Mouse (Mus musculus) thymus, postnatal 10 days (tissue): ENCODE data around the gene Fam20c.

ENCODE experiments used
- DNase-seq, 2 experiments: peaks; one replicate each; pipeline ENCODE4 v3.0.0; 2021; ENCODE audit warnings: low spot score in 2 of 2

Fam20c gene

DNA sequence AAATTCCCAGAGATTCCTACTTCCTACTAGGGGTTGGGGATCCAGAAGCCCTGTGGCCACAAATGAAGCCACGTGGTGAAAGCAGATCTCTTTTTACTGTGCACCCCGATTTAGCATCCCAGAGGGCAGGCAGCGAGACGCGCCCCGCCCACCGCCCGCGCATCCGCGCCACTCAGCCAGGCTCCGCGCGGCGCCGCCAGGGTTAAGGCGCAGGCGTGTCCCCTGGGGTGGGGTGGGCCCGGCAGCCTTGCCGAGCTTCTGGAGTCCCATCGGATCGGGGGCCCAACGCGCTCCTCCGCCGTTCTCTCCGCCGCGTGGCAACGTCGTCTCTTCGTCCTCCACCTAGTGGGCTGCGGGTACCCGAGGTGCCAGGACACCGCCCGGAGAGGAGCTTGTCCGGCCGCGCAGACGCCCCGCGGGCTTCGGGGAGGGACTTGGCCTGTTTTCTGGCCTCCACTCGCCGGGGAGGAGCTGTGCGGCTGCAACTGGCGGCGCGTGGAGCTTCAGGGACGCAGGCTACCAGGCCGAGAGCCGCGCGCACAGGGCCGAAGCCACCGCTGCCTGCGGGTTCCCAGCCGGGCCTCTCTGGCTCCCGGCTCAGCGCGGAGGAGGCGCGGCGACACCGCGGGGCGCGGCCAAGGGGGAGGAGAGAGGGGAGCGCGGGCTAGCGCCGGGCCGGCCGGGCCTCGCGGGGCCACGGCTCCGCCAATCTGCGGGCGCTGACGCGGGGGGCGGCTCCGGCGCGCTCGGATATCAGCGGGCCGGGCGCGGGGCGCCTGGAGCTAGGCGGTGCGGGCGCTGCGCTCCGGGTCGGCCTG lies at the start of gene Fam20c:
Gene Fam20c (plus strand): TSS at position 212 of the 818 bp plus-strand sequence.
- DNase-seq = no peak

DNA sequence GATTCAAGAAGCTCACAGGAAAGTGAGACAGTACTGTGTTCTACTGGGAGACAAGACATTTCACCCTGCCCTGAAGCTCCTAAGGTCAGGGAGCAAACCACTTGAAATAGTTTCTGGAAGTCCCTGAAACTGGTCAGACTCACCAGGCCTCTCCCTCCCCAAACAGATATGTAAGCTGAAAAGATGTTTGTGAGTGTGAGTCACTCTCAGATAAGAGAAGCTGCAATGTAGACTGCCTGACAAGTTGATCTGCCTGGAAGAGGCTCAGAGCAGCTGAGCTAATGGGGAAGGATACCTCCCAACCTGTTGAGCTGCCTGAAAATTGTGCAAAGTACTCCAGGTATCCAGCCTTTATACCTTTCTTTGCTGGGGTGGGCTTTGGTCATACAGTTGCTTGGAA lies 46.9 kb upstream of the Fam20c start:
- no peak for DNase-seq

DNA sequence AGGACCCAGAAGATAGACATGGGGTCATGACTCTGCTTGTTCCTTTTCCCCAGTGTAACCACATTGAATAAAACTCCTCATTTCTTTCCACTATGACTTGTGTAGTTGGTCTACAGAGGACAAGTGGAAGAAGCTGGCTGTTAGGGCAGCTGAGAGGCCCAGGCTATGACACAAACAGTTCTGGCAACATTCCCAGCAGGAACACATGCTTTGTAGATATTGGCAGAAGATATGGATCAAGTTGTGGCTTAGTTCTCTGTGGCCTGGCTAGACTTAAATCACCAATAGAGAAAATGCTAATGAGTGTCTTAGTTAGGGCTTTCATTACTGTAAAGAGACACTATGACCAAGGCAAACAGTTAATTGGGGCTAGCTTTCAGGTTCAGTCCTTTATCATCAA lies 45.7 kb upstream of the Fam20c start:
- no peak for DNase-seq

DNA sequence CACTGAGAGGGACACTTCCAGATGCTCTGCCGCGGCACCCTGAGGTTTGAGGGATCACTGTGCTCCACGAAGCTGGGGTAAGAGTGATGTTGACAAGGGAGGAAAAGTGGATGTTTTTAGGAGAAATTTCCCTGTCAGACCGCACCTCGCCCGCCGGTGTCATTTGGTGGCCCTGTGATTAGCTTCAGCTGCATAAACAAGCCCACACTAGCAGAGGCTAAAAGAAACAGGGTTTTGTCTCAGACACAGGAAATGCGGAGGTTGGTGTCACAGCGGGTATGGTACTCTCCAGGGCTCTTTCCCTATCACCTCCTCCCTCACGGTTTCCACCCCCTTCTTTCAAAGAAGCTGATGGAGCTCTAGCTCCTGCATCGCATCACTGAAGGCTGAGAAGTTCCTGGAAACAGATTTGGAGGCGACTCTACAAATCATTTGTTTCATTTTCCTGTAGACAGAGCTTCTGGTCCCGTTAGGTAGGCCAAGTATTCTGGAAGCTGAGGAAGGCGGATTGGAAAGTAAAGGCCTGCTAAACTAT lies 38.7 kb upstream of the Fam20c start:
- no peak for DNase-seq

DNA sequence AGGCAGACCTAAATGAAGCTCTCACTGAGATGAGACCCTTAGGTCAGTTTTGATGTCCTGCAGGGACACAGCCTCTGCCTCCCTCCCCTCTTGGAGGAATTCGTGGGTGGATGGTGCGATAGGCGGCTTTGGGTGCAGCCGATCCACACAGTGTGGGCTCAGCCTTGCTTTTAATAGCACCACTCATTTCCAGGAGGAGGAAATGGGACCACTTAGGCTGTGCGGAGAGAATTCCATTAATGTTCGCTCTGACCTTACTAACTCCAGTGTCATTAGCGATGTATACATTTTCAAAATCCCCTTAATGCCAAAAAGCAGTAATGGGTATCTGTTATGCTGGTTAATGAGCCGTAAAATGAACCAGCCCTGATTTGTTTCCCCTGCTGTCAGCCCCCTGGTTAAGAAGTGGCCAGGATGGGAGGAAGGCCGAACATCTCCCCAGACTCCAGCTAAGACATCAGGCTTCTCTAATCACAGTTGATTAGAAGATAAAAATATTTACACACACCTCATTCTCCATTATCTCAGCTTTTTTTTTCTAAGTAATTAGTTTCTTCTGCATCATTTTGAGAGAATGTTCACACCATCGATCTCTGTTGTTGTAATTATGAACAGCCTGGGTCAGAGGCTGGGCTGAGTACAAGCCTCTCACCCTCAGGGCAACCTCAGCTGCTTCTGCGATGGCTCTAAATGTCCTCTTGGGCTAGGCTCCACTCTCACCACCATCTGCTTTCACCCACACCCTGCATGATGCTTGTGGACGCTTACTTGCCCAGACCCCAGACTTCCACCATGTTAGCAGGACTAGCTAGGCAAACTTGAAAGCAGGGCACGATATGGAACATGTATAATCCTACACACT lies 33.8 kb upstream of the Fam20c start:
- no peak for DNase-seq

DNA sequence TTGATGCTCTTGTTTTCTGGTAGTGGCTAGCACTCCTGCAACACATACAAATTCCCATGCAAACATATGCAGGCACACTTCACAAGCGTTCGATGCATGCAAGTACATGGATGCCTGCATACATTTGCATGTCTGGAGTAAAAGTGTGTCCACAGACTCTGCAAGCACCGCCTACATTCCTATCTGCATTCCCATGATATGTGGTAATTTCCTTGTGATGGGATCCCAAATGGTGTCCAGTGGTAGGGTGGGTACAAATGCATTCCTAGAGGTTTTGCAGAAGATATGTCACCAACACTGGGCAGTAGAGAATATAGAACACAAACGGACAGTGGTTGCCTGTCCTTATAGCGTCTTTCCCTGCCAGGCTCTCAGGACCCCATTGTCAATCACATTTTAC lies 29.9 kb upstream of the Fam20c start:
- no peak for DNase-seq

DNA sequence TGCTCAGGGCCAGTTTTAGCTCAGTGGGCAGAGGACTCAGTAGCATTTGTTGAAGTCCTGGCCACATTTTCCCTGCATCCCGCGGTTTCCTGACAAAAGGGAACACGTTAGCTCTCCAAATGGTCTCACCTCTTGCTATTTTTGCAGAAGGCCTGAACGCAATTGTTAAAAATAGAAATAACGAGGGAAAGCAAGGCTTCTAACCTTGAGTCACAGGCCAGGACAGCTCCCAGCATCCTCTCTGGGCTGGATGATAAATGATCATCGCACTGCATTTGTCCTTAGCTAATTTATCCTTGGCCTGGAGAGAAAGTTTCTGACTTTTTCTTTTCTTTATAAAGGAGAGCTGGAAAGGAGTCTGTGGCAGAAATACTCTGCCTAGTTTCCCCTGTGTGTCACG lies 29.2 kb upstream of the Fam20c start:
- DNase-seq = no peak

DNA sequence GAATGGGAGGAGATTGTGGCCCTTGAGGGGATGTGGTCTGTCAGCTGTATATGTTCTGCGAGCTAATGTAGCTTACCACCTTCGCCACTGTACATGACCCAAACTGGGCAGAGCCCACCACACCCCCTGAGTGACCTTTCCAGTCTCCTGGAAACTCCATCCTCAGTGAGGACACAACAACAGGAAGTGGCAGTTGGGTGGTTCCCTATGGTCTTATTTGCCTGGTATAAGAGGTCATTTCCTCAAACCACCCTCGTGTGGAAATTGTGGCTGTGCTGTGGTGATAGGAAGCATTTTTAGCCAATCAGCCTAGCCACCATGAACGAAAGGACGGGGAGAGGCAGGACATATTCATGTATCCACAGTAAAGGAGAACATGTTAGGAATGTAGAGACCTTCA lies 23.5 kb upstream of the Fam20c start:
- DNase-seq = no peak

DNA sequence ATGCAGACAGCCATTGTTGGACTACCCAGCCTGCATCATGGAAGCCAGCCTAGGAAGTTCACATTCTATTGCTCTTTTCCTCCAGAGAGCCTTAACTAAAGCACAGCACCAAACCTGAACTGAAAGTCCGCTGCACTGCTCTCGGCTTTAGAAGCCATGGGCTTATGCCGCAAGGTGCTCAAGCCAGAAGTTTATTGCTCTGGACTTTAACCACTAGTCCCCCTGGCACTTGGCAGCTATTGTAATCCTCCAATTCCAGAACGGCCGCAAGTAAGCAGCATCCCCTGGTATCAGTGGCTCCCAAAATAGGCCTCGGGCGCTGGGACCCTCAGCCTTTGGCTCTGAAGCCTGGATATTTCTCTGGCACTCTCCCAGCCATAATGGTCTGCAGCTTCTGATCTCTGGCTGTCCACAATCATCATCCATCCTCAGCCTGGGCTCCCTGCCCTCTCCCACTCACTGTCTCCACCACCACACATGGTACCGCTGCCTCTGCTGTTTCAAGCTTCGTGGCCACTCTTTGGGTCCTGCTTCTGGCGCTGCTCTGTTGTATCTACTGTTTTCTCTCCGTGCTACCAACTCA lies 20.9 kb upstream of the Fam20c start:
- no peak for DNase-seq

DNA sequence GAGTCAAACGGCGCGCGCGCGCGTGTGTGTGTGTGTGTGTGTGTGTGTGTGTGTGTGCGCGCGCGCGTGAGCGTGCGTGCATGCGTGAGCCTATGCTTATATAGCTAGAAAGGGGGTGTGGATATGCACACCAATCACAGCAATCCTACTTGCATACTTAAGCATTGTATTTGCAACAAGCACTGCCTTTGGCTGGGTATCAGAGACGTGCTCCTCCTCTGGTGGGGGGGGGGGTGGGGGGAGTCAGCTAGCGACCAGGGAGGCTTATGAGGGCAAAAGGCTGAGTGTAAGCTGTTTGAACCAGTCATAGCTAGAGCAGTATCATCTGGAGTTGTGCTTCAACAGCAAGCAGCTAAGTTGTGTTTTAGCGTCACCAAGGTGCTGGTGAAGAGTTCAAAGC lies 20.3 kb upstream of the Fam20c start:
- DNase-seq = no peak

DNA sequence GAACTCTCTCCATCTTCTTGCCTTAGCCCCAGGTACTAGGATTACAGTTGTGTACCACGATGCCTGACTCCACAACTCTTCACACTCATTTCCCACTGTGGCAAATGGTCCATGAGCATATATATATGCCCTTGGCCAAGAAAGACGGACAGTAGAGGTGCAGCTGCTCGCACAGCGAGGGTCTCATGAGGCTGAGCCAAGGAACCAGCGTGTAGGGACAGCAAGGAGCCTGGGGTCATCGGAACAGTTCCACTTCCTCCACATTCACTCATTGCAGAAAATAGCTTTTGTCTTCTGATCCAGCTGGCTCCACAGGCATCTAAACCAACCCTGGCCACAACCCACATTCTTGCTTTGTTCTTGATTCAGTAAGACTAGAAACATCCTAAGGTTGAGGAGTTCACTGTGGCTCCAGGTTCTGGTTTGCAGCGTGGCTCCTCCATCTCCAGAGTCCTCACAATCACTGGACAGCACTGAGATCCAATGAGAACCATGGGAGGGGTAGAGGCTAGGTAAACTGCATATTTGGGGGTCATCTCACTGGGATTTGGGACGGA lies 19.0 kb upstream of the Fam20c start:
- DNase-seq = no peak

DNA sequence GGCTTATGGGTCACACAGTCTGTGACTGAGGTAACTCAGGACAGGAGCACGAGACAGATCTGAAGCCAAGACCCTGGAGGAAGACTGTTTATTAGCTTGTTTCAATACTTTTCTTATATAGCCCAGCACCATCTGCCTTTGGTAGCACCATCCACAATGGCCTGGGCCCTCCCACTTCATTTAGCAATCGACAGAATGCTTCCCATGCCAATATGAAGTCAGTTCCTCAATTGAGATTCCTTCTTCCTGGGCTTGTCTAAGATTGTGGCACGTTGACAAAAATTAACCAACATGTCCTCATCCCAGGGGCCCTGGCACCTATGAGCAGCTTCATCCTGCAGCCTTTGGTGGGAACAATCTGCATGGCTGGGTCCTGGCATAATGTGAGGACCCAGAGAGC lies 14.2 kb upstream of the Fam20c start:
- no peak for DNase-seq

DNA sequence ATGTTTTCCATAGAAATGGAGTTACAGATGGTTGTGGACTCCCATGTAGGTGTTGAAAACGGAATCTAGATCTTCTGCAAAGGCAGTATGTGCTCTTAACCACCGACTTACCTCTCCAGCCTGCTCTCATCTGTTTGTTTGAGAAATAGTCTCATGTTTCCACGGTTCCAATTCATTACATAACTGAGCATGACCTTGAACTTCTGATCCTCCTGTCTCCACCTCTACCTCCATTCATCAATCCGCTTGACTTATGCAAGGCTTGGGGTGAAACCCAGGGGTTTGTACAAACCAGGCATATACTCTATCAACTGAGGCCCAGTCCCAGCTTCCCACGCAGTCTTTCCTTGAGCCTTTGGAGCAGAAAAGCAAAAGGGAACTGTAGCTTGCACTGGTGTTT lies 12.8 kb upstream of the Fam20c start:
- DNase-seq = no peak

DNA sequence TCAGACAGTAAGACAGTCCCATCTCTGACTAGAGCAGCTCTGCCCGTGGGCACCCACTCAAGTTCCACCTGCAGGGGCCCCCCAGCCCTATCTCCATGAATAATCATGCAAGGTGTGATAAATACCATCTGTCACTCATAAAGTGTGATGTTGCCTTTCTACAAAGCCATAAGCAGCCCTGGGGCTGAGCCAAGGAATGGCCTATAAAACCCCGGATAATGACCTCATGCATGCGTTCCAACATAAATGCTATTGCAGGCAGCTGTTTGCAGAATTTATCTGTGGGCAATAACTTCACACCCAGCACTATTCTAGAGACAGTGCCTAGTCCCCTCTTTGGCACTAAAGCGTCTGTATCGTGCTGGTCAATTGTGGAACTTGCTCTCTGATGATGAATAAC lies 12.0 kb upstream of the Fam20c start:
- no peak for DNase-seq

DNA sequence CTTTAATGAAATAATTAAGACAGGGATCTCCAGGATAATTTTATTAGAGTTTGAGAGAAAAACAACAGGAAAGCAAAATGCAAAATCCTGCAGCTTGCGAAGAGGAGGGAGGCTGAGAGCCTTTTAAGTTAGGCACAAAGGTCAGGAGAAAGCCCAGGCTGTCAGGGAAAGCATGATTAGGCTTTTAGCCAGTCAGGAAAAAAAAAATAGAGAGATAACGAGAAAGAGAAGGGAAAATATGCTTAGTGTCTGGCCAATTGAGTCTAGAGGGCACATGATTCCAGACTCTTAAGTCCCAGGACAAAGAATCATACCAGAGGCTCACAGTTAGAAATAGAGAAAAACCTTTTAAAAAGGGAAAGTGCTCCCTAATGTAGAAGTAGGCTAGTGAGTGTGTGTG lies 10.7 kb upstream of the Fam20c start:
- no peak for DNase-seq

DNA sequence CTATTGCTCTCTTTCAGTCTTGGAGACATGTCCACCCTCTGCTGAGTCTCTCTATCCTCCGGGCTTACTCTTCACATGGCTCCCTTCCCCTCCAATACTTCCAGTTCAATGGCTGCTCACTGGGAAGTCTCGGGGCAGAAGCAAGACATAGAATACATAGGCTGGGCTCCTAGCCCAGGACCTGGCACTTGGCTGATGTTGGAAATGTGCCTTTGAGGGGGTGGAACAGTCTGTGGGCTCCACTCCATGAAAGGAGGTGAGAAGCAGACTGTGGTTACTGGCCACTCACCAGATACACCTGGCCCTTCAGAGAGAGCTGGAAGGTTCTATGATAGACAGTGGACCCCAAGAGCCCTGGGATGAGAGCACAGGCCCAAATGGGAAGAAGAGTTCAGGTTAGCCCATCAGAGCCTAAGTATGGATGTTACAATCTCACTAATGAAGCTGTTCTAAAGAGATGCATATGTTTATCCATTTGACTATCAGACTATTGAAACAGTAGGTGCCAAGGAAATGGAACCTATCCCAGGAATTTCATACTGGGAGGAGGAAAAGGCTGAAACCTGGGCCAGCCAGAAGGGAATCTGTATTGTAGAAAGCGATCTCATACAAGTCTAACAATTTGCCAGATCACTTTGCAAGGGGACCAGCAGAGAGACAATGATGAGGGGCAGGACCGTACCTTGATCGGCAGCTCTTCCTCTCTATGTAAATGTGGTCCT lies 8.8 kb upstream of the Fam20c start:
- no peak for DNase-seq

DNA sequence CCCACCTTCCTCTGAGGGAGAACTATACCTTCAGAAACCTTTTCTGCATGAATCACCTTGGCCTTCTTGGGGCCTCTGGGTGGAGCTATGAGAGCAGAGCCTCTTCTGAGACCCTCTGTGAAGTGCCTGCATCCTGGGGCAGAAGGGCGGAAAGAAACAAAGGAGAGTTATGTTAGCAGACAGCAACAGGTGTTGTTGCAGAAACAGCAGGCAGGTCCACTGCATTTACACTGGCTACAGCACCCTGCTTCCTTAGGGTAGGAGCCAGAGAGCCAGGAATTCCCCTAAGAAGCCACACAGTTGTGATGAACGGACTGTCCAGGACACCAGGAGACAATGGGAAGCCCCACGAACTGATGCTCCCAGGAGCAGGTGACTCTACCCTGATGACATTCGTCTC lies 1.0 kb upstream of the Fam20c start:
- no peak for DNase-seq

DNA sequence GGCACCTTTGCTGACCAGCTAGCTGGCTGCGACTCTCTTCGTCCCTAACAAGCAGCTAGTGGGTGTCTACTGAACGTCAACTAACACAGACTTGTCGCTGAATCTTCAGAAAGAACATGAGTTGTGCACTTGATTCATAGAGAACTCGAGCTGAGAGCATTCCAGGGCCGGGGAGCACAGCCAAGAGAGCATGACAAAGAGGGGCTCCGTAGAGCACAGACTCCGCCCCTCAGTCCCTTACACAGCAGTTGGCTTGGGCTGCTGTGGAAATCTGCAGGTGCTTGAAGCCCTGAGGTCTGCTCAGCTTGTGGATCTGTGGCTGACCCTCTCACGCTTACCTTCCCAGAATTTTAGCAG lies 390 bp upstream of the Fam20c start:
- no peak for DNase-seq

DNA sequence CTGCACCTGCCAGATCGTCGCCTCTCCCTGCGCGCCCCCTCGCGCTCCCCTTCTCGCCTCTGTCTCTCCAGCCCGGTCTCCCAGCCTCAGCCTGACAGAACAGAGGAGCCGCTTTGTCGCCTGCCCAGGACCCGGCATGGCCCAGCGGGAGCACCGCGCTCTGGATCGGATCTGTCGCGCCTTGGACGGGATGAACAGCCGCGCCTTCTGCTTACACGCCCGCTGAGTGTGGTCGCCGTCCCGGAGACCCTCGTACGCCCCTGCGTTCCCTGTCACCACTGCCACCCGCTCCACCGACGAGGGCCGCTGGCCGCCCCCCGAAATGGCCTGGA lies 773 bp downstream of the Fam20c start:
- DNase-seq = no peak

DNA sequence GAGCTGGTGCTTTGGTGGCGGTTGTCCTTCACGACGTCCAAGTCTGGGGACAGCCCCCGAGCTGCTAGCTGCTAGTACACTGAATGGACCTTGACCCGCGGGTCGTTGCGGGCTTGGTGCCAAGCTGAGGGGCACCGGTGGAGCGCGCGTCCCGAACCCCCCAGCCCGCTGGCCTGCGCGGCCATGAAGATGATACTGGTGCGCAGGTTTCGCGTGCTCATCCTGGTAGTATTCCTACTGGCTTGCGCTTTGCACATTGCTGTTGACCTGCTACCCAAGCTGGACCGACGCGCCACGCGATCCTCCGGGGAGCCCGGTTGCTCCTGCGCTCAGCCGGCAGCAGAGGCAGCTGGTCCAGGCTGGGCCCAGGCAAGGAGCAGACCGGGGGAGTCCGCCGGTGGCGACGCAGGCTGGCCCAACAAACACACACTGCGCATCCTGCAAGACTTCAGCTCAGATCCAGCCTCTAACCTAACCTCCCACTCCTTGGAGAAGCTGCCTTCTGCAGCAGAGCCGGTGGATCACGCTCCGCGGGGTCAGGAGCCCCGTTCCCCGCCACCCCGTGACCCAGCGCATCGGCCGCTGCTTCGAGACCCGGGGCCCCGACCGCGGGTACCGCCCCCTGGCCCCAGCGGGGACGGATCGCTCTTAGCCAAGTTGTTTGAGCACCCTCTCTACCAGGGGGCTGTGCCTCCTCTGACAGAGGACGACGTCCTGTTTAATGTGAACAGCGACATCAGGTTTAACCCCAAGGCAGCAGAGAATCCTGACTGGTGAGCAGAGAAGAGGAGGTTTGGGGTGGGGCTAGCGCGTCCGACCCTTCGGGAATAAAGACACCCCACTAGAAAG lies 1.4 kb downstream of the Fam20c start:
- DNase-seq = no peak
